Mouse (Mus musculus) adrenal gland, postnatal 10 days (tissue): ENCODE data around the gene Aven. TPM values are rescaled to one million over a fixed set of nuclear protein-coding genes. Genes with fewer than 3 reads are reported as not detected.

Source experiments
- DNase-seq: peaks from one replicate; pipeline ENCODE4 v3.0.0; 2021; ENCODE audit warnings: mixed read lengths
- total RNA-seq, 2 experiments: library from RNA; stranded (reverse); gene quantifications; 2 replicates each; pipeline ENCODE4 v1.2.3; 2021

Aven gene
- total RNA-seq, 2 experiments from 2014 or later, result 12.2 to 15.1 TPM

GRCm38 (mm10) chr2:112490483-112491196 is 2.1 kb upstream of the Aven start:
- no peak for DNase-seq

- DNase-seq, result no peak
Observed at GRCm38 (mm10) chr2:112491629-112492028, 1.1 kb upstream of the Aven start.

- DNase-seq, result peak; percentile 40
Observed at GRCm38 (mm10) chr2:112492431-112492855, 321 bp upstream of the Aven start.

GRCm38 (mm10) chr2:112493539-112494260 is 936 bp downstream of the Aven start:
- DNase-seq, result peak; percentile 14

DNA sequence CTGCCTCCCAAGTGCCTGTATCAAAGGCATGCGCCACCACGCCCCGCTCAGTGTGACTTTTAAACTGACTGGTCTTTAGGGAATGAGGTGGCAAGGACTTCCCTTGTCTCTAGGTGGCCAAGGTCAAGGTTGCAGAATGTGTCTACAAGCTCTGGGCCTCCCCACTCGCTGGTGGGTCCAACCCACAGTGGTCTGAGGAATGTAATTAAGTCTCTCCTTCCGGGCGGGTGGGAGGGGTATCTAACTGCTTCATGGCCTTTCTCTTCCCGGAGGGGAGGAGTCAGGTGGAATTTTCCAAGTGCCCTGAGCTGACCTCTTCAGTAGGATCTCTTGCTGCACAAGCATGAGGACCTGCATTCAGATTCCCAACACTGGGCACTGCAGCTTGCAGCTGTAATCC is 5.1 kb downstream of the Aven start:
- peak; percentile 17 for DNase-seq

GRCm38 (mm10) chr2:112501209-112501608 is 8.4 kb downstream of the Aven start:
- DNase-seq, result peak; percentile 79

DNA sequence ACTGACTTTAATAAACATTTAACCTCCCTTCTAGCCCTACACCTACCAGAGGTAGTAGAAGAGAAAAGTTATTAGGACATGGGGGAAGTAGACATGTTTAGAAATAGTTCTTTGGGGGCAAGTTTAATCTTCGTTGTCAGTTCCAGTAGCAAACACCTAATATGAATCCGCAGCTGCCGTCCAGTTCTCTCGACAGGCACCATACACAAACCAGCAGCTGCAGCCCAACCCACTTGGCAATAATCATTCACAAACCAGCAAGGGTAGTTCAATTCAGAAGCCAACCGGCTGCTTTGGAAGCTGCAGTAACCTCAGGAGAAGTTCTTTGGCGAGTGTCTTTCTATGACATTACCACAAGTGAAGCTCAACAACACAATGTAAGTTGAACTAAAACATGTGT is 11.2 kb downstream of the Aven start:
- DNase-seq, result no peak

GRCm38 (mm10) chr2:112506841-112507435 is 14.2 kb downstream of the Aven start:
- DNase-seq, result no peak

GRCm38 (mm10) chr2:112507444-112507843 is 14.7 kb downstream of the Aven start:
- DNase-seq, result no peak

DNA sequence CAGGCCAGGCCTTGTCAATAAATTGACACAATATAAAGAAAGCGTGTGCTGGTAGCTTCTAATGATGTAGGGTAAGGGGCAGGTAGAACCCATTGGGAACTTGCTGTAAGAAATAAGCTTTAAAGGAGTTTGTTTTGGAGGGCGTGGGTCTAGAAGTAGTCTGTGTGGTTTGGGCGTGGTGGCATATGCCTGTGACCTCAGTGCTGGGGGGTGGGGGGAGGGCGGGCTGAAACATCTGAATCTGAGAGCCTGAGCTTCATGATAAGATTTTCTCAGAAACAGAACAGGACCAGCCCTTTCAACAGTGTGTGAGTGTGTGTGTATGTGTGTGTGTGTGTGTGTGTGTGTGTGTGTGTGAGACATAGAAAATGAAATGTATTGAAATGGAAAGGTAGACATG is 17.4 kb downstream of the Aven start:
- no peak for DNase-seq

GRCm38 (mm10) chr2:112513036-112513435 is 20.3 kb downstream of the Aven start:
- DNase-seq, result no peak

DNA sequence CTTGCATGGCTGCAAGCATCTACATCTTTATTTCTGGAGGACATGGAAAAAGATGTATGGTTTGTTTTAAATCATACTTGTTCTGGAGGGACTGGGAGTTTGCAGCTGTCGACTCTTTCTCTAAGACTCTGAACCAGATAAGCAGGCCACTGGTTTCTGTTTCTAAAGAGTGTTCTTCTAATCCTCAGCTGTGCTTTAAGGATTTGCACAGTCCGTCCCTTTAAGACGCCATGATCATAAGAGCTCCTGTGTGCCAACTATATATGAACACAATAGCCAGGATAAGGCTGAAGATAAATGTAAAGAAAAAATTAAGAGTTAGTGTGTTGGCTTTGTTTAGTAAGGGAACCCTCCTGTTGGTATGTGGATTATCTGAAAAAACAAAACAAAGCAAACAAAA is 24.0 kb downstream of the Aven start:
- no peak for DNase-seq

DNA sequence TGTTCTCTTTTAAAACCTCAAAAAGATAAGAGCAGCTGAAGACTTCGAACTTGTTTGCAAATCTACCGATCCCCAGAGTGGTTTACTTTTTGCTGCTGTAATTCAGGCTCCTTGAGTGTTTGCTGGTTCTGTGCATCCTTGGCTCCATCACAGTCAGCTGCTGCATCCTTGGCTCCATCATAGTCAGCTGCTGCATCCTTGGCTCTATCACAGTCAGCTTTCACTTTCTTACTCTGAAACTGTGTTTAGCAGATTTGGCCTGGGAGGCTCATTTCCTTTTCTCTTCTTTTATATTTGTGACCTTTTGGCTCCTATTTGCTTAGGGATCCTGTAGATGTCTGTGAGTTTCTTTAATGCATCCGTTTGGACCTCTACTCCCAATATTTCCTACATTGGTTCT is 24.5 kb downstream of the Aven start:
- DNase-seq, result no peak

- no peak for DNase-seq
Observed at GRCm38 (mm10) chr2:112518541-112518940, 25.8 kb downstream of the Aven start.

DNA sequence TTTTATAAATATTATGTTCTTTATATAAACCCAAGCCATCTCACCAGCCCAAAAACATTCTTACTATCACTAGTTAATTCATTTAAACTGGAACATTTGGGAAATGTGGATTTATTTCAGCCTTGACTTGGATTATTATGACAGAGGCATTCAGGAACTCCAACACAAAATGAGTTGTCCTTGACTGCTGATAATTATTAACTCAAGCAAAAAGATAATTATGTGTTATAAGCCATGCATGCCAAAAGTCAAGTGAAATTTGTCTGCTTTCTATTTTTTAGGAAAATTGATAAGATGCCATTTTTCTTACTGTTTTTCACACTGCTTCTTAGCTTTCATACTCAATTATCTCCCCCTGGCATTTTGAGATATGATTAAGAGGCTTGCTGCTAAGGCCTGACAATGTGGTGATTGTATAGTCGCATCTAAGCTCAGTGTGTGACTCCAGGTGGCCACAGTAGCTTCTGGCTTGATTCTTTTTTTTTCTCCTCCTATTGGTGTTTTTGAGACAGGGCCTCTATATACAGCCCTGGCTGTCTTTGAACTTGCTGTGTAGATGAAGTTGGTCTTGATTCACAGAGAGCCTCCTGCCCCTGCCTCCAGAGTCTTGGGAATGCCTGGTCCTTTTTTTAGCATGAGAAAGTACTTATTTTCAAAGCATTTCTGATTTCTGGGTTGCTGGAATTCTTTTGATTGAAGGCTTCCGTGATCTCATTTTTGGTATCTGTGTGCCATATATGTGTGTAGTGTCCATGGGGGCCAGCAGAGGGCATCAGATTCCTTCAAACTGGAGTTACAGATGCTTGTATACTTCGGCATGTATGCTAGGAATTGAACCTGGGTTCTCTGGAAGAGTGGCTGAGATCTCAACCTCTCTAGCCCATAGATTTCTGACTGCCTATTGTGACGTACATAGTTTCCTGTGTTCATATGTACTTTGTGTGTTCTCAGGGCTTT is 28.0 kb downstream of the Aven start:
- no peak for DNase-seq

DNA sequence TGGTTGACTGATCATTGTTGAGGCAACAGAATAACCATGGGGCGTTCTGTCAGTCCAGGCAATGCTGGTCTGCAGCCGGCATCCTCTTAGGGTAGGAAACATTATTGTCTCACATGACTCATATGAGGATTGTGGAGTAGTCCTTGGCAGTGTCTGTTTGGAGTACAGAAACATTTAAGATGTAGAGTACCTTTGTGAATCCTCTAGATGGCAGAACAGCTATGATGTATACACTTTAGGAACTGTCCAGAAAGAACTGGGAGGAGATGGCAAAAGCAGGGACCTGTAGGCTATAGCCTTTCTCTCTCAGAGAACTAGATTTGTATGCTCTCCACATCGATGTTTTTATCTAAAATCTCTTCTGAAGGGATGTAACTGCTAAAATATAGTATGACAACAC is 34.2 kb downstream of the Aven start:
- DNase-seq, result no peak

- no peak for DNase-seq
Observed at GRCm38 (mm10) chr2:112532812-112533496, 40.2 kb downstream of the Aven start.

- no peak for DNase-seq
Observed at GRCm38 (mm10) chr2:112534677-112535222, 42.0 kb downstream of the Aven start.

- peak; percentile 25 for DNase-seq
Observed at GRCm38 (mm10) chr2:112538783-112539182, 46.0 kb downstream of the Aven start.

GRCm38 (mm10) chr2:112541695-112542285 is 49.0 kb downstream of the Aven start:
- DNase-seq, result no peak

DNA sequence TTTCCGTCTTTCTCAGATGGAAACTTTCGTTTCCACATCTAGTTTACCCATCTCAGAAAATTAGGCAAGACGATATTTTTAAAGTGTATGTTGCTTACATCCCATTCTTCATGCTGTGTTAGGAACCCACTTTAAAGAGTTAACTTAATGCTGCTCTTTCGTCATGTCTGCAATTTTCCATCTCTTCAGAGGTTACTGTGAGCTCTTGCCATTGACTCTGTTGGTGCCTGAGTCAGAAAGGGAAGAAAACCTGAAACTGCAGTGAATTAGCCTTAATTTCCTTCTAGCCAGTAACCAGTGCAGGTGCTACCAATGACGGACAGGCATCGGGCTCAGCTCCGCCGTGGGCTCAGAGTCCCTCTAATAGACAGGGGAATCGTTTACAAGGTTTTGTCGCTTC is 63.8 kb downstream of the Aven start:
- DNase-seq, result no peak
